Mouse (Mus musculus): ENCODE results near the gene Glod4.

The Glod4 gene

GRCm38 (mm10) chr11:76206793-76207192, 36.7 kb downstream of the Glod4 start:
- no peak for DNase-seq (ENCODE audit: low read depth, low spot score)

- peak; percentile 52 for DNase-seq (ENCODE audit: low read depth, low spot score)
Measured at GRCm38 (mm10) chr11:76201761-76202674, 41.5 kb downstream of the Glod4 start.

- DNase-seq (ENCODE audit: low read depth, low spot score): no peak
Measured at GRCm38 (mm10) chr11:76196977-76197469, 46.5 kb downstream of the Glod4 start.

- DNase-seq (ENCODE audit: low read depth, low spot score): no peak
Measured at GRCm38 (mm10) chr11:76196275-76196976, 47.1 kb downstream of the Glod4 start.

- DNase-seq (ENCODE audit: low read depth, low spot score): peak; percentile 31
Measured at GRCm38 (mm10) chr11:76186908-76187307, 56.6 kb downstream of the Glod4 start.

GRCm38 (mm10) chr11:76183745-76184144, 59.8 kb downstream of the Glod4 start:
- DNase-seq (ENCODE audit: low read depth, low spot score): no peak

- peak; percentile 23 for DNase-seq (ENCODE audit: low read depth, low spot score)
Measured at GRCm38 (mm10) chr11:76180146-76180540, 63.4 kb downstream of the Glod4 start.

- DNase-seq (ENCODE audit: low read depth, low spot score): peak; percentile 84
Measured at GRCm38 (mm10) chr11:76179495-76180145, 63.9 kb downstream of the Glod4 start, which contains the start of the genes Vps53 and Fam57a. TSS of gene Vps53 (minus strand) at chr11:76179647. TSS of gene Fam57a (plus strand) at chr11:76179671.

GRCm38 (mm10) chr11:76178726-76179494, 64.6 kb downstream of the Glod4 start:
- DNase-seq (ENCODE audit: low read depth, low spot score): peak; percentile 58

GRCm38 (mm10) chr11:76170207-76170606, 73.3 kb downstream of the Glod4 start:
- DNase-seq (ENCODE audit: low read depth, low spot score): no peak

GRCm38 (mm10) chr11:76168976-76169375, 74.5 kb downstream of the Glod4 start:
- no peak for DNase-seq (ENCODE audit: low read depth, low spot score)

- peak; percentile 86 for DNase-seq (ENCODE audit: low read depth, low spot score)
Measured at GRCm38 (mm10) chr11:76167079-76167765, 76.3 kb downstream of the Glod4 start.

- DNase-seq (ENCODE audit: low read depth, low spot score): peak; percentile 34
Measured at GRCm38 (mm10) chr11:76166657-76167056, 76.9 kb downstream of the Glod4 start.

GRCm38 (mm10) chr11:76160251-76160650, 83.3 kb downstream of the Glod4 start:
- DNase-seq (ENCODE audit: low read depth, low spot score): peak; percentile 65

GRCm38 (mm10) chr11:76158375-76158774, 85.2 kb downstream of the Glod4 start:
- peak; percentile 71 for DNase-seq (ENCODE audit: low read depth, low spot score)

- DNase-seq (ENCODE audit: low read depth, low spot score): peak; percentile 73
Measured at GRCm38 (mm10) chr11:76154861-76155260, 88.7 kb downstream of the Glod4 start.

GRCm38 (mm10) chr11:76154200-76154599, 89.3 kb downstream of the Glod4 start:
- no peak for DNase-seq (ENCODE audit: low read depth, low spot score)

- no peak for DNase-seq (ENCODE audit: low read depth, low spot score)
Measured at GRCm38 (mm10) chr11:76153236-76153951, 90.1 kb downstream of the Glod4 start.

- no peak for DNase-seq (ENCODE audit: low read depth, low spot score)
Measured at GRCm38 (mm10) chr11:76150980-76151379, 92.5 kb downstream of the Glod4 start.

Data from 3T3-L1 (cell line).